Mouse (Mus musculus) adrenal gland, adult (tissue): Measurements from ENCODE around the gene Tgm2.

Source experiments
- DNase-seq, 2 experiments: peaks; one replicate each; pipeline ENCODE4 v3.0.0; 2022 to 2023; ENCODE audit warnings: low spot score in 1 of 2; ENCODE audit not compliant: inconsistent age in 2 of 2

Tgm2 gene

DNA sequence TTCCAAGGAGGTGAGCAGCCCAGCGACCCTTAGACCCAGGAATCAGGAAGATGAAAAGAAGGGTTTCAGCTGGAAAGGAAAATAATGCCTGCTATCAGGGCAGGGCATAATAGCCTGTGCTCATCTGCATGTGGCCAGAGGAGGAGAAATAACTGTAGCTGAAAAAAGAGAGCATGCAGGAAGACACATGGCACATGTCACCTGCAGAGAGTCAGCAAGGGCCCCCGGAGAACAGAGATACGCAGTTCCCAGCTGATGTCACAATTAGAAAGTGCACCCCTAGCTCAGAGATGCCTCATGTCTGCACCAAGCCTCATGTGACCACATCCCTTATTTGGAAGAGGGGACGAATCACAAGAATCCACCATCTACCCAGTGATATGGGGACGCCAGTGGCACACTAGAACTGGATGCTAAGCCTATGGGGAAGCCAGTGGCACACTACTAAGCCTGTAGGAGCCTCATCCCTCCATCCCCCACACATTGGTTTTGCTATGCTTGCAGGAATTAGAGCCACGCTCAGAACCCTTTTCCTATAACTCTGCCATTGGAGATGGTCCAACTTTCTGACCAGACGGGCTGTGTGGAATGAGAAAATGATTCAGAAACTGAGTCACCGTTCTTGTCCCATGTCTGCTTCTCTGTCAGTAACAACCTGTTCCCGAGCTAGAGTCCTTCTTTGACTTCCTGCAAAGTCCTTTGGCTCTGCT lies 21.4 kb upstream of the Tgm2 start:
- DNase-seq = peak; percentile 63 to 76

DNA sequence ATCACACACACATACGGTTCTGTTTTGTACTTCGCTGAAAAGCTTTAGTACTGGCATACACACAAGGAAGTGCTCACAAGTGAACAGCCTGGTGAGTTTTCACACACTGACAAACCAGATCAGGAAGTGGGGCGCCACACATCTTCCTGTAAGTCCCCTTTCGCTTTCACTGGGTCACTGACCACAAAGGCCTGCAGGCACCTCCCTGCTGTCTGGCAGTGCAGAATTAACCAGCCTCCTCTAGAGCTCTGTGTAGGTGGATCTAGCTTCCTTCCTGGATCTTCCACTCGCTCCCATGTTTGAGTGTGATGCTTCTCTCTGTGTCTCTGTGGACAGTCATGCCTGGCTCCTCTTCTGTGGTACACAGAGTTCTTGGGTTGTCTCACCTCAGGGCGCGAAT lies 20.4 kb upstream of the Tgm2 start:
- DNase-seq = peak in 1 of 2 experiments; percentile 69

DNA sequence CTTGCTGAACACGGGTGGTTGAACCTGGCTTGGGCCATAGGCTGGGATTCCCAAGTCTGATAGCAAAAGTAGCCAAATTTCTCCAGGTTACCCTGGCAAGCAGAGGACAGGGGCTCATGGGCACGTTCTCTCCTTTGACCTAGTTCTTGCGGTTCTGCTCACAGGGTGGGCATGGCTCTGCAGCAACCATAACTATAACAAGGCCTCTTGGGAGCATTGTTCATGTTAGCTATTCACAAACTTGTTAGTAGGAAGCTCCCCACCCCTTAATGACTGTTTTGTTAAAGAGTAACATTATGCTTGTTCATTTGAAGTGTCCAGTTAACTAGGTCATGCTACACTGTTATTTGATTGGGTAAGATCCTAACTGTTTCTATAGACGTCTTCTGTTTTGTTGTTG lies 19.5 kb upstream of the Tgm2 start:
- no peak for DNase-seq

DNA sequence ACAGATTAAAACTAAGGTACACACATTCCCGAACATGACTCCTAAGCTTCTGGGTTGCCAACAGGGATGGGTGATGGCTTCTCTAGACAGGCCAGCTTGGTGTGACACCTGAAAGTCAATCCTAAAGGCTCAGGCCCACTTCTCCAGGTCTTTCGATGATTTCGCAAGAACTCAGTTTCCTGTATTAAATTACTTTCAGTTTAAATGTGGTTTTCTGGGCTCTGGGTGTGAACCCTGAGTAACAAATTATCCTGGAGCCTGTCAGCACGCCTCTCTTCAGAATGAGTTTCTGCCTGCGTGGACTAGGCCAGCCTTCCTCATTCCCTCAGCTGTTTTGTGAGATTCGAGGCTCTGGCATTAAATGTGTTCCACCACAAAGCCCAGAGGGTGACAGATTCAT lies 16.8 kb upstream of the Tgm2 start:
- no peak for DNase-seq

DNA sequence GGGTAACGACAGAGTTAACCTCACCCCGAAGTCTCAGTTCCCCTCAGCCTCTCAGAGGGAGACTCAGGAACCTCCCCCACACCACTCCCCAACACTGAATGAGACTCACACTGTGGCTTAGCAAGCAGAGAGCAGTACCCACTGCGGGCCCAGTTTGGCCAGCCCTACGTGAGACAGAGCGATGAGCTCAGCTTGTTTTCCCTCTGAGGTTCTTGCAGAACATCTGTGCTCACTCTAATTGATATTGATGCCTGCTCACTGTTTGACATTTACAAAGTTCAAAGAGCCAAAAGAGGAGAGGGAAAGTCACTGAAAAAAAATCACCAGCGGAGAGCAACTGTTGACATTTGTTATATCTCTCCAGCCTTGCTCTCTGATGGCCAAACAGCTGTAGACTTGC lies 15.5 kb upstream of the Tgm2 start:
- DNase-seq = peak in 1 of 2 experiments; percentile 53

DNA sequence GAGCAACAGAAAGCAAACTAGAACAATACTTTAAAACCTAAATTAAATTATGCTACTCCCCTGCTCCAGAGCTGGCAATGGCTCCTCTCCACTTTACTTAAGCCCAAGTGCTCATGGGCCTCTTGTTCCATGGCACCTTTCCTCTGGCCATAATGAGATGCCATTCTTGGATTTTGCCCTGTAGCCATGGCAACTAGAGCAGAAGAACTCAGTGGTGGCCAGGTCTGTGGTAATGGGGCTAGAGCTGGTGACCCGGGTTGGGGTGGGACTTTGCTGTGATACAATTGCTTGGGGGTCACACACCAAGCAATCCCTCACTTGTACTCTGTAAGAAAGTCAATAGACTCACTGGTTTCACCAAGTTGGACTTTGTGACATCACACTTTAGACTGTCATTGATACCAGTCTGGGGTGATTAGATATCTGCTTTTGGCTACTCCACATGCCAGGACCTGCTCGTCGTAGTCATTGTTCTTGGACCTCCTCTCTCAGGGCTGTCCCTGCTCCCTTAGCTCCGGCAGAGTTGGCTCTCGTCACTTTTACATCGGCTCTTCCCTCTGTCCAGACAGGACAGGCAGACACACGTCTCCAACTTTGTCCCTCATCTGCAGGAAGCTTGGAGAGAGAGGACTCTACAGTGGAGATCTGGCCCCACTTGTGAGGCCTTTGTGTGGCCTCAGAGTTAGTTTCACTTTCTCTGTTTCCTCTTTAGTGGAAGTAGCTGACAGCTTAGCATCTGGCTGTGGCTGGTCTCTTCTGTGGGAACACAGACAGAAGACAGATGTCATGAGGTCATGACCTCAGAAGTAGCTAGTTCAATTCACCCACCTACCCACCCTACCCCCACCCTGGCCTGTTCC lies 13.4 kb upstream of the Tgm2 start:
- peak in 1 of 2 experiments; percentile 59 for DNase-seq

DNA sequence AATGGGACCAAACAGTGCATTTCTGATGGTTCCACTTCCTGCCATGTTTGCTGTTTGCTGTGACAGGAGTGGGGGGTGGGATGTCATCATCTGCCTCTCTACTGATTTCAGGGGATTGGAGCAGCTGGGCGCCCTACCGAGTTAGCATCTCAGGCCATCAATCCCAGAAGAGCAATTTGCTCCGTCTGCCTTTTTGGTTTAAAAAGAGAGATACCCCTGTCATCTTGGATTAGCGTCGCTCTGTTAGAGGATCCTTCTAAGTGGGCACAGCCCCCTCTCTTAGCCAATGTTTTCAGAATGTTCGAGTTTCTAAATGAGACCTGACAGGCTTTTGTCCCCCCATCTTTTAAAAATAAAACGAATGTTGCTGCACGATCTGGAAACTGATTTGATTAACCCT lies 11.4 kb upstream of the Tgm2 start:
- DNase-seq = no peak

DNA sequence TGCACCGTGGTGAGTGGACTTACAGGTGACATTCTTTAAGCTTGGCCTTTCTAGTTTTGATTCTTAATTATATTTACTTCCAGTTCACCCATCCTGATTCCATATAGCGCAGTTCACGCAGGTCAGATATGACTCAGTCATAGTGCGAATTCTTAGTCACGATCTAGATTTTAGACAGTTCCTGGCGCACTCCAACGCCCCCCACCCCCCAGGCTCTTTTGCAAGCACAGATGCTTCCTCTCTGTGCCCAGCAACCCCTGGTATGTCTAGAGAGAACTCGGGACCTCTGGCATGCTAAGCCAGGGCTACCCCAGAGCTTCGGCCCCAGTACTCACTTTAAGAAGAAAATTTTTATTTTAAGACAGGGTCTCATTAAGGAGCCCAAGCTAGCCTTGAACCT lies 10.3 kb upstream of the Tgm2 start:
- no peak for DNase-seq

DNA sequence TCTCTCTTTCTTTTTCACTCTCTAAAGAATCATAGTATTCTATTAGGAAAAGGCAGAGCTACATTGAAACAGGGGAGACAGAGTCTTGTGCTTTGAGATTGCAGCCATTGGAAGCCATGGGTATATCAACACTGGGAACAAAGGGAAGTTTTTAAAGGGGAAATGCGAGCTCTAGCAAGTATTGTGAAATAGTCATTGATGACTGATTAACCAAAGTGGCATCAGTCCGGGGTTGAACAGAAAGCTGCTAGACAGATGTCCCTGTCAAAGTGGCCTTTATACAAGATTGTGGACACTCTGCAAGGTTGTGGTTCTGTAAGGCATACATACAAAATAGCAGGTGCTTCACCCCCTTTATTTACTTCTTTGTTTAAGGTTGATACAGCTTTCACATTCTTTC lies 9.4 kb upstream of the Tgm2 start:
- no peak for DNase-seq

DNA sequence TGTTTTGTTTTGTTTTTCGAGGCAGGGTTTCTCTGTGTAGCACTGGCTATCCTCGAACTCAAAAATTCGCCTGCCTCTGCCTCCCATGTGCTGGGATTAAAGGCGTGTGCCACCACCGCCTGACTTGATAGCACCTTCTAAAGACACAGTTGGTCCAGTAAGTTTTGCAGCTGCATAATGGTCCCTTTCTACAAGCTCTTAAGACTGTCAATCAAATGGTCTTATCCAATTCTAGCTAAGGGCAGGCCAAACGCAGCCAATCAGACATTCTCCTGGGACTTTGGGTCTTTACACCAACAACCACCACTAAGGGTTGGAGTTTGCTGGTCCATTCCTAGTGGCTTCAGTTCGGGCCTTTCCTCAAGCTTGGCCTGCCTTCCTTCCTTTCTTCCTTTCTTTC lies 8.9 kb upstream of the Tgm2 start:
- no peak for DNase-seq

DNA sequence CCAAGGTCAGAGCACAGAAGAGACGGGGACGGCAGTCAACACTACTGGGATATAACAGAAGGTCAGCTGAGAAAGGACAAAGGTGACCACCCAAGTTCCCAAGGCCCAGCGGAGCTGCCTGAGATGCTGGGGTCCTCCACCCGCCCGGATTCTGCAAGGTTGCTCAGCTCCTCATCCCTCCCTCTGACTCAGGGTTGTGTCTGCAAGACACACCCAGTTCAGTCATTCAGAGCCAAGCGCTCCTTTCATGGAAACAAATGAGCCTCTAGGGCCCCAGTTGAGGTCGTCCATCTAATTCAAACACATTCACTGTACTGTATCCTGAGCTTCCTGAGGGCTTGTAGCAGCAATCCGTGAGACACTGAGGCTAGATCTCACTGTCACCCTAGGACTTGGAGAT lies 8.4 kb upstream of the Tgm2 start:
- DNase-seq = peak in 1 of 2 experiments; percentile 39

DNA sequence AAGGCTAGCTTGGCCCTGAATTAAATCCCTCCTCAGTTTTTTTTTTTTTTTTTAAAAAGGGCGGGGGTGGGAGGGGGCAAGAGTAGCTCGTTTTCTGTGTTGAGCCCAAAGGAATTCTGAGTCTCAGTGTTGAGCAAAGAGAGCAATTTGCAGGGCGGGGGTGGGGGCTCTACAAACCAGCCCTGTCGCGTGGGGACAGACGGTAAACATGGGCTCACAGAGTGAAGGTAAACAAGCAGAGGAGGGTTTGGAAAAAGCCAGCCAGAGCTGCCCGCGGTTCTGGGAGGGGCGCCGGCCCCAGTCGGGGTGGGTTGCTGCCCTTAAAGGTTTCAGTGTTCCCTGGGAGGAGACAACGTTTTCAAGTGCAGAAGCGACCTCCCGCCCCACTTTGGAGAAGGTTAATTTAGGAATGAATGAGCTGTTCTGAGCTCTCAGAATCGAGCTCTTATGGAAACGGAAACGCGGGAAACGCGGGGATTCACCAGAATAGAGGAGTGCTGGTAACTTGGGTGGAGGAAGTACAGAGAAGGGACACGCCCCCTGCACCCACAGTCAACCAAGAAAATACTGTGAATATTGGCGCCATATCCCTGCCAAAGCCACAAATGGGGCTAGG lies 7.6 kb upstream of the Tgm2 start:
- peak in 1 of 2 experiments; percentile 67 for DNase-seq

DNA sequence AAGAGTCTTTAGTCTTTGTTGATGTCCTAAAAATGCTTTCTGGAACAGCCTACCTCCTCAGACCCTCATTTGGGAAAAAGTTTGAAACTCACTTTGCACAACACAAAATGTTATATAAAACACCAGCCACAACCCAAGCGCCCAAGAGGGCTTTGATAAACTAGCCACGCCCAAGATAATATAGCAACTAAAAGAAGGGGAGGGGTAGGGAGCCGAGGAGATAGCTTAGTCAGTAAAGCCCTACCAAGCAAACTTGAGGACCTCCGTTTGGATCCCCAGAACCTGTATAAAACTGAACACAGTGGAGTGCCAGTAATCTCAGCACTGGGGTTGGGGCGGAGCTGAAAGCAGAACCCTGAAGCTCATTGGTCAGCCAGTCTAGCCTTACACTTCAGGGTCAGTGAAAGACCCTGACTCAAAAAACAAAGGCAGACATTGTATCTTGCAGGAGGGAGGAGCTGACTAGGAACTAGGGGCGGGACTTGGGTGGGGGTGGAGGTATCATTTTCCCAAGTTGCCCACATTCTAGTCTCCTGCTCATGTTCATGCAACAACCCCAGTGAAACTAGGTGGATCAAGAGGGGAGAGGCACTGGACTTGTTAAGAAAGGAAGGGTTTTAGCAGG lies 6.6 kb upstream of the Tgm2 start:
- no peak for DNase-seq

DNA sequence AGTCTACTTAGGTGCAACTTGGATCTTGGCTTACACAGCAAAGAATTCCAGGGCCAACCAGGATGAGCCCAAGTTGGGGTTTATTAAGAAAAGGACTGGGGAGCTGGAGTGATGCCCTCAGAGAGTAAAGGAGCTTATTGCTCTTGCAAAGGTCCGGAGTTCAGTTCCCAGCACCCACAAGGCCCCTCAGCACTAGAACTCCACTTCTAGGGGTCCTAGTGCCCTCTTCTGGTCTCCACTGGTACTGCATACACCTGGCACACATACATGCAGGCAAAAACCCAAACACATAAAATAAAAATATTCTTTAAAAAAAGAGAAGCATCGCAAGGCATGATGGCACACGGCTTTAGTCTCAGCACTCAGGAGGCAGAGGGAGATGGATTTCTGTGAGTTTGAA lies 4.8 kb upstream of the Tgm2 start:
- DNase-seq = no peak

DNA sequence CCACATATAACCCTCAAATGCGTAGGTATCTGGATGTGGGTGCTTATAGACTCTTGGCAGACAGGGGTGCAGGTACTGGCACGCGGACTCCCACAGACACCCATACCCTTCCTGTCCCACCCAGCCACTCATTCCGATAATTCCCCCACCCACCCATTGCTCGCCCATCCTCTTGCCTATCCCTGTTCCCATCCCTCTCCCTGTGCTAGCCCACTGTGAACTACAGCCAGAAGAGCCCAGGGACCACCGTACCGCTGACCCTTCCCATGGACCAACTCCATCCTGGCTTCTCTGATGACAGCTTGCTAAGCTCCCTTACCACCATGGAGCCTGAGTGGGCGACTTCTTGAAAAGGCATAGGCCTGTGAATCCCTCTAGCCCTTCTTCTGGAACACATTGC lies 735 bp upstream of the Tgm2 start:
- DNase-seq = no peak

DNA sequence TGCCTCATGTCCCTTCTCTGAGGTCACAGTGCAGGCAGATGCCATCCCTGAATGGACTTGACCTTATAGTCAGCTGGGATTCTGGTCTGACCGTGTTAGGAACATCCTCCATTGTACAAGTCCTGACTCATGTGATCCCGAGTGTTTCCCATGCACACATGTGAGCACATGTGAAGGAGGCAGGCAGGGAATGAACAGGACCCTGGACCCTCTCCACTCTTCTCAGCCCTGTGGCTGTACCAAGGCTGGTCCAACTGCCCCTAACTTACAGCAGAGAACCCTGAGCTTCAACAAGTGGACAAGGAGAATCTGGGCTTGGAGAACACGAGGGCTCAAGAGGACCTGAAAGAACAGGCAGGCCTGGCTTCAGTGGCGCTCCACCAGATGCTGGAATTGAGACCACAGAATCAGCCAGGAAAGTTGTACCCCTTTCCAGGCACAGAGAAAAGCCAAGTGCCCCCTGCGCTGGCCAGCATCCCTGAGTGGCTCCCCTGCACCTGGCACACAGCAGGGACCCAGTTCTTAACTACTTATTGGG lies 639 bp downstream of the Tgm2 start:
- DNase-seq = peak in 1 of 2 experiments; percentile 47

DNA sequence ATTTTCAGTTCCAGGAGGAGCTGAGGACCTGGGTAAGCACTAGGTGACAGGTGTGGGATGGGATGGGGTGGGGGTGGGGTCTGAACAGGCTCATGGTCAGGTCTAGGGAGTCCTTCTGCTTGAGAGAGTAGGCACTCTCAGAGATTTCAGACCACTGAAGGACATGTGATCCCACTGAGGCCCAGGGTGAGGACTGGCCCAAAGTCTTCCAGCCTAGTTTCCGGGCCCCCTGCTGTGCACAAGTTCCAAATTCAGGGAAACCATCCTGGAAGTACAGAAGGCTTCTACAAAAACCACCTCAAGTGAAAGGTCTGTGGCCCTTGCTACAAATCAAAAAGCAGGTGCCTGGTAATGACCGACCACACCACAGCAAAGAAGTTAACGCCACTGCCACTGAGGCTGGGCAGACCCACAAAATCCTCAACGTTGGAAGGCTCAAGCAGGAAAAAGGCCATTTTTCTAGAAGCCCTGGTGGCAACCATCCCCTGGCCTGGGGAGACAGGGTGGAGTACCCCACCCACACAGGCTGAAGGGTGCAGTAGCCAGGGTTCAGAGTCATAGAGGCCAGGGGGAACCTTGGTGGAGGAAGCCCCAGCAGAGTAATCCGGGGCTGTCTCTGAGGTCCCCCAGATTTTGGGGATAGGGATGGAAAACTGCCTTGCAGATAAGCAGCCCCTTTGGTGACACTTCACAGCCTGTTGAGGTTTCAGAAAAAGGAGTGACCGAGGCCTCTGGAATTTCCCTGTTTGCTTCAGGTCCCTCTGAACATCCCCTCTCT lies 1.3 kb downstream of the Tgm2 start:
- DNase-seq = no peak

DNA sequence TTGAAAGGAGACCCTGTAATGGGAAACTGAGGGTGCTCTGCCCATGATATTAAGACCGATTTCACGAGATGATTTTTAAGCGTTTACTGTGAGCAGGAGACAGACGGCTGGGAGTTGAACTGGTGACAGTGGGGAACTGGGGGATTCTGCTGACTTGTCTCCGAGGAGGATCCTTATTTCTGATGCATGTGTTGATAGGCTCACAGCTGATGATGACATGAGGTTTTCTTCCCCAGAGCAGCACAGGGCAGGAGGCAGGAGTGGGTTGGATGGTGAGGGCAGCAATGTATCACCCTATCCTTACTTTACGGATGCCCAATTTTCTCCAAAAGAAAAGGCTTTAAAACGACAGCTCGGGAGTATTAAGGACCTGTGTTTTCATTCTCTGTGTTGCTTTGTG lies 2.0 kb downstream of the Tgm2 start:
- DNase-seq = no peak

DNA sequence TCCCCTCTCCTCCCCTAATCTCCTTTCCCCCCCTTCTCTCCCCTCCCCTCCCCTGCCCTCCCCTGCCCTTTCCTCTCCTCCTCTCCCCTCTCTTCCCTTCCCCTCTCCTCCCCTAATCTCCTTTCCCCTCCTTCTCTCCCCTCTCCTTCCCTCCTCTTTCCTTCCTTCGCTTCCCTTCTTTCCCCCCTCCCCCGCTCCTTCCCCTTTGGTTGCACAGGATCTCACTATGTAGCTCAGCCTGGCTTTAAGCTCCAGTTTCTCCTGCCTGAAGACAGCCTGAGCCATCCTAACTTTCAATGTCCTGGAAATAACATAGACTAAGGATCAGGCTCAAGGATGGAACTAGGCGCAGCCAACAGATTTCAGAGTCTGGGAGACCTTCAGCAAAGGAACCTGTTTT lies 2.4 kb downstream of the Tgm2 start:
- DNase-seq = no peak

DNA sequence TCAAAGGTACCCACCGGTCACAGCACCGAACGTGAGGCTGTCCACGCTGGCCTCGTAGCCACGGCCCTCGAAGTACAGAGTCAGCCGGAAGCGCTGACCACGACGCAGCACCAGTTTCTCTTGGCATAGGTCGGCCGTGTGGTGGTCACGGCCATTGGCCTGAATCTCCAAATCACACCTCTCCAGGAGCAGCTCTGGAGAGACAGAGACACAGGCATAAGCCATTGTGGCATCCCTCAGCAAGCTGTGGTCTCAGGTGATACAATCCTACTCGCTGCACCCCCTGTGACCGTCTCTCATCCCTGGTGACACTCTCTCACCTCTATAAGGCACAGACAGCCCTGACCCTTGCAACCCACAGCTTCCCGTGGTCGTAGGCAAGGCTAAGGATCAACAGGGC lies 3.3 kb downstream of the Tgm2 start:
- peak in 1 of 2 experiments; percentile 35 for DNase-seq
